Comparison of ENCODE assay signal across 15 mouse cellular contexts in the genomic region with DNA sequence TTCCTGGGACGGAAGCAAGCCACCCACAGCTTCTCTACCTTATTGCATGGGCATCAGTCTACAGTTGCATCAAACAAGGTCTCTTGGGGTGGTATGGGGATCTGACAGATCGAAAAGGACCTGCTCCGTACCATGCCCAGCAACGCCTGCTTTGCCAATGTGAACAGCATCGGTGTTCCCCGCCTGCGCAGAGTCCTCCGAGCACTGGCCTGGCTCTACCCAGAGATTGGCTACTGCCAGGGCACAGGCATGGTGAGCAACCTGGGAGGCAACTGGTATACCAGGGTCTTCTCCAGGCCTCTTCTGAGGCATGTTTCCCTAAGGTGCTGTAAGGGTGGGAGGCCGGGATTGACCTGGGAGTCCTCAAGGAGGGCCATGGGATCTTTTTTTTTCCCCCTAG.
"Had no signal": no experiment of that assay in that cellular context is flagged by ENCODE, and none has a peak within 500 bp of the region (broad histone marks: within the 10 kb centered on the region; RNA-seq: fewer than 3 reads in every experiment).

No protein-coding gene starts in this region.

- H3K4me1 ChIP-seq: neural tube, embryonic 13.5 days; stomach, embryonic 15.5 days had no signal

- H3K9me3 ChIP-seq: neural tube, embryonic 13.5 days; stomach, embryonic 15.5 days had no signal

- H3K4me3 ChIP-seq: neural tube, embryonic 13.5 days; stomach, embryonic 15.5 days had no signal

- H3K9ac ChIP-seq: neural tube, embryonic 13.5 days; stomach, embryonic 15.5 days had no signal

- H3K27ac ChIP-seq: neural tube, embryonic 13.5 days; stomach, embryonic 15.5 days; stomach, postnatal 0 days had no signal

- H3K27me3 ChIP-seq: neural tube, embryonic 13.5 days; stomach, embryonic 15.5 days had no signal

- DNase-seq: retina, postnatal 1 day; right cerebral cortex, adult 18-20 months; right cerebral cortex, postnatal 14 days; right cerebral cortex, postnatal 25 days; right cerebral cortex, postnatal 4 days; spleen, adult 18-20 months; thymus, adult 18-20 months; thymus, adult 2 months; thymus, postnatal 14 days; thymus, postnatal 25 days; thymus, postnatal 36 days; thymus, postnatal 4 days had no signal

- H3K4me2 ChIP-seq: neural tube, embryonic 13.5 days; stomach, embryonic 15.5 days had no signal
